Mouse (Mus musculus) layer of hippocampus, adult 2 months (tissue): ENCODE results near the gene Ankrd26. TPM values are rescaled to one million over a fixed set of nuclear protein-coding genes. Genes with fewer than 3 reads are reported as not detected.

ENCODE experiments used
- DNase-seq, 2 experiments: peaks; one replicate each; pipeline ENCODE4 v3.0.0; 2022; ENCODE audit warnings: low spot score in 2 of 2
- H3K27ac ChIP-seq: fragments of 200-600 bp; 2 replicates; pipeline ENCODE4 v1.8.1; 2022
- H3K4me3 ChIP-seq: fragments of 200-600 bp; 2 replicates; pipeline ENCODE4 v1.8.1; 2022; ENCODE audit warnings: mild to moderate bottlenecking
- CTCF ChIP-seq: fragments of 200-600 bp; conservative IDR thresholded peaks from 2 replicates; pipeline ENCODE4 v1.8.1; 2022; ENCODE audit warnings: antibody characterized with exemption, mild to moderate bottlenecking, moderate library complexity
- total RNA-seq, 2 experiments: library from RNA; stranded (reverse); gene quantifications; 2 replicates each; pipeline ENCODE4 v1.2.3; 2021

Ankrd26 gene
- total RNA-seq, 2 experiments from 2014 or later, result 8.2 to 9.5 TPM

DNA sequence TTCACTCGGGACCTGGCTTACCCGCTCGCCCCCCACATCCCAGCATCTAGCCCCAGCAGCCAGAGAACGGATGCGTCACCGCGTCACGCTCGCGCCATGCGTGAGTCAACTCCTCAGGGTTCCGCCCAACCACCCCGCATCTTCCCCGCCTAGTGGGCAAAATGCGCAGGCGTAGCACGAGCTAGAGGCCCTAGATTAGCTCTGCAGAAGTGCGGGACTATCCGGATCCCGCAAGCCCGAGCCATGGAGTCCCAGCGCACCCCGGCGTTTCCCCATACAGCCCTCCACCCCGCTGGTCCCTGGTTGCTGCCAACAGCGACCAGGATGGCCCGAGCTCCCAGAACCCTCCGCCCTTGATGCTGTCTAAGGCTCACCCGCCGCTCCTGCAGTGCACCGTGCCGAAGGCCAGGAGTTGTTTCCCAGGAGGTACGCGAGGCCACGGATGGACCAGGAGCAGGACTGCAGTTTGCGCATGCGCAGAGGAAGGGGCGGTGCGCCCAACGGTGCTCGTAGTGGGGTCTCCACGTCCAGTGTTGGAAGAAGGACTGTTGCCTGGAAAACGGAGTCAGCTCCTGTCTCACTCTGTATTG, 106.9 kb downstream of the Ankrd26 start, which contains the start of gene Zfp248:
Zfp248 (minus strand) TSS at position 487 of the 590 bp plus-strand sequence.
- Histone ChIP-seq H3K27ac (peak within 1 kb of the TSS; percentile 99), H3K4me3 (peak within 1 kb of the TSS; percentile 92)
- peak; percentile 80 for TF ChIP-seq CTCF
- peak; percentile 94 to 95 for DNase-seq

DNA sequence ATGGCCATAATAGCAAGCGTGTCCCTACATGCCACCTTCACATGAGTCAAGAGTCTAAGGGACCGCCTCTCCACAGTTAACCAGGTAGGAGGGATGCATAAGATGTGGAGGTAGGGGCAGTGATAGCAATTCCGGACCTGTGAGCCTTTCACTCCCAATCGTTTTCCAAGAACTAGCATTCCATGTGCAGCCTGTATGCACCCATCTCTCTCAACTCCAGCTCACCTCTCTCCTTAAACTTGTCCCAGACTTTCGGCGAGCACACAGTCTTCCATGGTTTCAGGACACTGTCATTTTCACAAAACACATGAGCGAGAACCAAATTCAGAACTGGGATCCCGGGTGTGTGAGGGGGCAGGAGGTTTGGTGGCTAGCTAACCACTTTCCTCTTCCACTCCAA, 107.6 kb downstream of the Ankrd26 start:
- Histone ChIP-seq H3K4me3 (peak overlapping the region; percentile 92), H3K27ac (peak overlapping the region; percentile 99)
- DNase-seq, result no peak
- no peak for TF ChIP-seq CTCF

Other genes starting within 250 kb of the Ankrd26 start
- 10 to 100 TPM; 27.6 to 28.2 TPM for gene Bms1, start 142.8 kb downstream of the Ankrd26 start, total RNA-seq
- gene Zfp248, start 106.7 kb downstream of the Ankrd26 start, total RNA-seq, result 10 to 100 TPM; 13.4 to 13.5 TPM
- 10 to 100 TPM; 16.5 to 17.4 TPM for gene Zfp9, start 82.9 kb downstream of the Ankrd26 start, total RNA-seq